Mouse (Mus musculus) lung, postnatal 0 days (tissue): Measurements from ENCODE around the gene Snrnp40.

Experiments
- CTCF ChIP-seq: IDR thresholded peaks from 2 replicates; pipeline ENCODE4 v1.5.1; 2016; ENCODE audit warnings: antibody characterized with exemption, mild to moderate bottlenecking
- EP300 ChIP-seq: IDR thresholded peaks from 2 replicates; pipeline ENCODE4 v1.6.1; 2016; ENCODE audit warnings: antibody characterized with exemption, mild to moderate bottlenecking, control low read depth

GRCm38 (mm10) chr4:130380418-130380817, 20.5 kb downstream of the Snrnp40 start:
- peak; percentile 28 for TF ChIP-seq CTCF
- no peak for TF ChIP-seq EP300
